Mouse (Mus musculus) brain, embryonic 14.5 days (tissue): Measurements from ENCODE around the gene Olfr549.

Experiments
- CTCF ChIP-seq: fragments of 200-500 bp; IDR thresholded peaks from 2 replicates; pipeline ENCODE4 v1.5.1; 2012; ENCODE audit warnings: inconsistent platforms, mild to moderate bottlenecking, moderate library complexity, borderline replicate concordance; ENCODE audit not compliant: insufficient read depth, insufficient read length; ENCODE audit errors: extremely low read depth
- POLR2A ChIP-seq: fragments of 200-500 bp; IDR thresholded peaks from 2 replicates; pipeline ENCODE4 v1.6.1; 2012; ENCODE audit warnings: mild to moderate bottlenecking, inconsistent platforms, borderline replicate concordance; ENCODE audit not compliant: poor library complexity, insufficient read depth, insufficient read length, severe bottlenecking; ENCODE audit errors: extremely low read depth

DNA sequence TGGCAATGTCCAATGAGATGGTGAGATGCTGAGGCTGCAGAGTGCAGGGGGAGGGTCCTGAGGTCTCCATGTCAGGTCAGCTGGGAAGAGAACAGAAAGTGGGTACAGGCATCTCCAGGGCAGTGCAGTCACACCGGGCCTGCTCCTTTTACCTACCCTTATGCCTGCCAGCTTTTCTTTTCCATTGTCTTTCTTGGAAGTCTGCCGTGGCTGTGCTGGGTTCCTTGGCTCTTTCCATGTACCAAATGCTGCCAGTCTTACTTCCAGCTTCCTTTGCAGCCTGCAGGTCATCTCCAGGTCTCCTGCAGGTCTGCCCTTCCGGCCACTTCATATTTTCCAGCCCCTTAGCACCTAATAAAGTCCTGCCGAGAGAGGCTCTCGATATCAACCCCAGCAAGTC is 47.7 kb upstream of the Olfr549 start:
- TF ChIP-seq POLR2A (no peak), CTCF (no peak)
